Mouse (Mus musculus): ENCODE measurements around the gene Hmga2. TPM values are rescaled to one million over a fixed set of nuclear protein-coding genes. Genes with fewer than 3 reads are reported as not detected.

Gene Hmga2
- total and polyA plus RNA-seq, 2 experiments from 2014 or later: 0.30 to 0.99 TPM

- TF ChIP-seq CTCF (IDR thresholded peaks at IDR 0.05): no peak
- H3K36me3 ChIP-seq (ENCODE audit: insufficient read depth, low read length): no peaks in the 10 kb centered on the region
- DNase-seq (ENCODE audit: low spot score): no peak
- H3K9me3 ChIP-seq (ENCODE audit: low read length): no peaks in the 10 kb centered on the region
- H3K27me3 ChIP-seq (ENCODE audit: insufficient read depth, low read length): no peaks in the 10 kb centered on the region
- H3K27ac ChIP-seq (ENCODE audit: low read depth, low read length): no peak overlapping the region
- H3K9ac ChIP-seq (replicated peaks; ENCODE audit: low read length, poor library complexity, severe bottlenecking): no peak overlapping the region
- no peak for ATAC-seq (ENCODE audit: low FRiP score)
- 82% methylated on average over 5 of the region's 5 CpGs for WGBS
- no peaks in the 10 kb centered on the region for H3K4me1 ChIP-seq (ENCODE audit: insufficient read depth, low read length)
- H3K4me3 ChIP-seq (ENCODE audit: low read depth, low read length): no peak overlapping the region
- no peak overlapping the region for H3K4me2 ChIP-seq (ENCODE audit: low read depth, low read length, poor library complexity, severe bottlenecking)
Observed at GRCm38 (mm10) chr10:120465121-120465520, 11.1 kb downstream of the Hmga2 start.

GRCm38 (mm10) chr10:120461769-120462168 is 14.5 kb downstream of the Hmga2 start:
- Histone ChIP-seq H3K9me3 (ENCODE audit: low read length) (no peaks in the 10 kb centered on the region), H3K4me2 (ENCODE audit: low read depth, low read length, poor library complexity, severe bottlenecking) (no peak overlapping the region), H3K4me3 (ENCODE audit: low read depth, low read length) (no peak overlapping the region), H3K9ac (replicated peaks; ENCODE audit: low read length, poor library complexity, severe bottlenecking) (no peak overlapping the region), H3K27me3 (ENCODE audit: insufficient read depth, low read length) (no peaks in the 10 kb centered on the region), H3K4me1 (ENCODE audit: insufficient read depth, low read length) (no peaks in the 10 kb centered on the region), H3K27ac (ENCODE audit: low read depth, low read length) (no peak overlapping the region), H3K36me3 (ENCODE audit: insufficient read depth, low read length) (no peaks in the 10 kb centered on the region)
- ATAC-seq (ENCODE audit: low FRiP score) (no peak), DNase-seq (ENCODE audit: low spot score) (no peak)
- no peak for TF ChIP-seq CTCF (IDR thresholded peaks at IDR 0.05)
- 28% methylated on average over 5 of the region's 5 CpGs for WGBS

GRCm38 (mm10) chr10:120461301-120461700 is 15.0 kb downstream of the Hmga2 start:
- H3K9me3 ChIP-seq (ENCODE audit: low read length): no peaks in the 10 kb centered on the region
- no peak overlapping the region for H3K9ac ChIP-seq (replicated peaks; ENCODE audit: low read length, poor library complexity, severe bottlenecking)
- H3K36me3 ChIP-seq (ENCODE audit: insufficient read depth, low read length): no peaks in the 10 kb centered on the region
- 67% methylated on average over 5 of the region's 5 CpGs for WGBS
- H3K4me3 ChIP-seq (ENCODE audit: low read depth, low read length): no peak overlapping the region
- no peak for TF ChIP-seq CTCF (IDR thresholded peaks at IDR 0.05)
- no peaks in the 10 kb centered on the region for H3K27me3 ChIP-seq (ENCODE audit: insufficient read depth, low read length)
- H3K4me2 ChIP-seq (ENCODE audit: low read depth, low read length, poor library complexity, severe bottlenecking): no peak overlapping the region
- DNase-seq (ENCODE audit: low spot score) (no peak), ATAC-seq (ENCODE audit: low FRiP score) (no peak)
- no peaks in the 10 kb centered on the region for H3K4me1 ChIP-seq (ENCODE audit: insufficient read depth, low read length)
- no peak overlapping the region for H3K27ac ChIP-seq (ENCODE audit: low read depth, low read length)

- no peaks in the 10 kb centered on the region for H3K27me3 ChIP-seq (ENCODE audit: insufficient read depth, low read length)
- no peaks in the 10 kb centered on the region for H3K36me3 ChIP-seq (ENCODE audit: insufficient read depth, low read length)
- no peak for ATAC-seq (ENCODE audit: low FRiP score)
- TF ChIP-seq CTCF (IDR thresholded peaks at IDR 0.05): no peak
- no peak overlapping the region for H3K4me3 ChIP-seq (ENCODE audit: low read depth, low read length)
- no peak overlapping the region for H3K9ac ChIP-seq (replicated peaks; ENCODE audit: low read length, poor library complexity, severe bottlenecking)
- no peak overlapping the region for H3K4me2 ChIP-seq (ENCODE audit: low read depth, low read length, poor library complexity, severe bottlenecking)
- no peaks in the 10 kb centered on the region for H3K4me1 ChIP-seq (ENCODE audit: insufficient read depth, low read length)
- H3K9me3 ChIP-seq (ENCODE audit: low read length): no peaks in the 10 kb centered on the region
- H3K27ac ChIP-seq (ENCODE audit: low read depth, low read length): no peak overlapping the region
- 97% methylated on average over 8 of the region's 8 CpGs for WGBS
- DNase-seq (ENCODE audit: low spot score): no peak
Observed at GRCm38 (mm10) chr10:120458866-120459265, 17.4 kb downstream of the Hmga2 start.

- peak overlapping the region; percentile 16; the same call in 1 of the 2 replicates for H3K4me3 ChIP-seq (ENCODE audit: low read depth, low read length)
- no peak for TF ChIP-seq CTCF (IDR thresholded peaks at IDR 0.05)
- peak overlapping the region; percentile 39; the same call in 1 of the 2 replicates for H3K4me2 ChIP-seq (ENCODE audit: low read depth, low read length, poor library complexity, severe bottlenecking)
Observed at GRCm38 (mm10) chr10:120449661-120450284, 26.5 kb downstream of the Hmga2 start.

GRCm38 (mm10) chr10:120446799-120447198 is 29.5 kb downstream of the Hmga2 start:
- Histone ChIP-seq H3K36me3 (ENCODE audit: insufficient read depth, low read length) (no peaks in the 10 kb centered on the region), H3K27me3 (ENCODE audit: insufficient read depth, low read length) (no peaks in the 10 kb centered on the region), H3K9ac (replicated peaks; ENCODE audit: low read length, poor library complexity, severe bottlenecking) (no peak overlapping the region), H3K4me1 (ENCODE audit: insufficient read depth, low read length) (0 out of 2 replicates have a peak, but pooled peaks cover 4% of the 10 kb centered on the region), H3K4me2 (ENCODE audit: low read depth, low read length, poor library complexity, severe bottlenecking) (no peak overlapping the region), H3K4me3 (ENCODE audit: low read depth, low read length) (no peak overlapping the region), H3K9me3 (ENCODE audit: low read length) (no peaks in the 10 kb centered on the region), H3K27ac (ENCODE audit: low read depth, low read length) (no peak overlapping the region)
- ATAC-seq (ENCODE audit: low FRiP score) (no peak), DNase-seq (ENCODE audit: low spot score) (no peak)
- WGBS: 94% methylated on average over 6 of the region's 6 CpGs
- TF ChIP-seq CTCF (IDR thresholded peaks at IDR 0.05): no peak

More at GRCm38 (mm10) chr10:120449661-120450284, 26.5 kb downstream of the Hmga2 start:
- H3K4me1 ChIP-seq (ENCODE audit: insufficient read depth, low read length): 0 out of 2 replicates have a peak, but pooled peaks cover 4% of the 10 kb centered on the region
- peak; percentile 37 for DNase-seq (ENCODE audit: low spot score)
- no peak overlapping the region for H3K27ac ChIP-seq (ENCODE audit: low read depth, low read length)
- no peaks in the 10 kb centered on the region for H3K36me3 ChIP-seq (ENCODE audit: insufficient read depth, low read length)
- 40% methylated on average over 19 of the region's 19 CpGs for WGBS
- H3K9ac ChIP-seq (replicated peaks; ENCODE audit: low read length, poor library complexity, severe bottlenecking): no peak overlapping the region
- no peaks in the 10 kb centered on the region for H3K9me3 ChIP-seq (ENCODE audit: low read length)
- H3K27me3 ChIP-seq (ENCODE audit: insufficient read depth, low read length): no peaks in the 10 kb centered on the region
- ATAC-seq (ENCODE audit: low FRiP score): no peak
